Mouse (Mus musculus): ENCODE results near the gene Sh2d6.

DNA sequence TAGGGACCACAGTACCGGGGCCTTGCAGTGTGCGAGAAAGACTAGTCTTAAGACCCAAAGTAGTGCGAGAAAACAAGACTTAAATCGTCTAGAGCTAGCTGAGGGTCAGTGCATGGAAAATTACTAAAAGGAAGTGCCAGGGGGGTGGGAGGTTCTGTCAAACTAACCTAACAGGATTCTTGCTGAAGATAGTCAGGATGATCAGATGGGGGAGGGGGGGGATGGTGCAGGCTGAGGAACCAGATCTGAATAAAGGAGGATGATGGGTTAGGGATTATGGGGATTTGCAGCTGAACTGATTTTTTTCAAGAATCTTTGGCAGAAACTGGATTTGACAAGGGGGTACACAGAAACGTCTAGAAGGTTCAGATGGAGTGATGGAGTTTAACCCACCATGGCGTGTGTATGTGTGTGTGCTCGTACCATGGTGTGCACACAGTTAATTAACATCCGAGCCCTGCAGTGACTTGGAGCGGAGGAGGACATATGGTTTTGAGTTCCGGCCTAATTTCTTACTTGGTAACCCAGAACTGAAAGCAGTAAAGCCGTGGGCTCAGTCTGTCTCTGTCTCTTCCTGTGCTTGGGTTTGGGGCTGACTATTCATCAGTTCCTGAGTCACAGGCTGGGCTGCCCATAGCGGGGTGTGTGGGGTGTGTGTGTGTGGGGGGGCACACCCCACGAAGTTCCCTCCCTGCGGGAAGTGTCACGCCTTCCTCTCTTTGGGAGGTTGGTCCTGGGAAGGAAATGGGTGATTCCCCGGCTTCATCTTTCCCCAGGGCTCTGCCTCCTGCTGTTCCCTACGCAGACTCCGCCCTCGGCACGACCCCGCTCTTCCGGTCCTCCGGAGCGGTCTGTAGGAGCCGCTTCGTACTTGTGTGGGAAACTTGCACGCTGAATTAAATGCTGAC lies 30.9 kb upstream of the Sh2d6 start:
- no peak for TF ChIP-seq POLR2A (IDR thresholded peaks at IDR 0.05; ENCODE audit: insufficient read depth, low read depth, low read length)
- no peak for TF ChIP-seq CTCF (IDR thresholded peaks at IDR 0.05; ENCODE audit: insufficient read depth, low read depth, low read length)

All from olfactory bulb, adult 2 months (tissue).